Mouse (Mus musculus) megakaryocyte, embryonic 14.5 days (primary cell): ENCODE data around the gene Eepd1.

Experiments used
- FLI1 ChIP-seq: IDR thresholded peaks from 2 replicates; pipeline ENCODE4 v1.6.1; 2012; ENCODE audit warnings: low read length, inconsistent platforms, mixed read lengths
- GATA1 ChIP-seq: IDR thresholded peaks from 3 replicates; pipeline ENCODE4 v1.6.1; 2012; ENCODE audit warnings: mixed read lengths, low read length, inconsistent platforms, borderline replicate concordance

DNA sequence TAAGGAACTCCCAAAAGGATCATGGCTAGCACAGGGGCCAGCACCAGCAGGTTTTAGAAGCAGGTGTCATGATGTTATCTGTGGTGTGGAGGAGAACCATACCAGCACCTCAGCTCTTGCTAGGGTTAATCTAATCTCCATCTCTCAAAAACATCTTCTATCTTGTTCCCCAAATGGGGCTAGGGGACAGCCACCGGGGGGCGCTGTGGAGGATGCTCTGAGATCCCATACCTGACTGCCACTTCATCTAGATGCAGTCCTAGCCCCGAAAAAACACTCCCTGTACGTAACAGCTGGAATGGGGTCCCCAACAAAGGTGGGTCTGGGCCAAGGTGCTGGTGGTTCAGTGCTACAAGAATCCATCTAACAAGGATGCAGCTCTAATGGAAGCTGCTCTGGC is 31.0 kb upstream of the Eepd1 start:
- TF ChIP-seq GATA1 (no peak), FLI1 (no peak)
